Mouse (Mus musculus) embryonic facial prominence, embryonic 14.5 days (tissue): Measurements from ENCODE around the gene Btk. TPM values are rescaled to one million over a fixed set of nuclear protein-coding genes. Genes with fewer than 3 reads are reported as not detected.
A peak's percentile ranks its signal among the peaks of the same experiment; 100 is the strongest.
"Not testable (repeated sequence)": the region's sequence is repeated elsewhere in the genome, so short reads cannot be mapped to it uniquely, and the experiment has no call there.

Experiments
- ATAC-seq: fragments of 200-750 bp; cut with Nextera tagmentation; 2 replicates; pipeline ENCODE4 v1.8.0; 2017; ENCODE audit warnings: low read depth, moderate number of reproducible peaks, moderate TSS enrichment
- DNase-seq: peaks from one replicate; pipeline ENCODE4 v3.0.0-alpha.2; 2015; ENCODE audit warnings: low spot score
- H3K27ac ChIP-seq: fragments of 300-500 bp; sonication (generic); replicated peaks from 2 replicates; pipeline ENCODE4 v1.5.1; 2014; ENCODE audit warnings: low read depth, mild to moderate bottlenecking, low read length, moderate library complexity
- H3K27me3 ChIP-seq: fragments of 300-500 bp; sonication (generic); replicated peaks from 2 replicates; pipeline ENCODE4 v1.6.1; 2014; ENCODE audit warnings: low read length; ENCODE audit not compliant: control insufficient read depth, insufficient read depth
- H3K36me3 ChIP-seq: fragments of 300-500 bp; sonication (generic); 2 replicates; pipeline ENCODE4 v1.6.1; 2014; ENCODE audit warnings: low read length, mixed read lengths; ENCODE audit not compliant: control insufficient read depth, insufficient read depth
- H3K4me1 ChIP-seq: fragments of 300-500 bp; sonication (generic); 2 replicates; pipeline ENCODE4 v1.6.1; 2014; ENCODE audit warnings: antibody characterized with exemption, low read length; ENCODE audit not compliant: control insufficient read depth, insufficient read depth
- H3K4me2 ChIP-seq: fragments of 300-500 bp; sonication (generic); 2 replicates; pipeline ENCODE4 v1.6.1; 2014; ENCODE audit warnings: low read depth, mild to moderate bottlenecking, low read length, moderate library complexity, mixed read lengths
- H3K4me3 ChIP-seq: fragments of 300-500 bp; sonication (generic); 2 replicates; pipeline ENCODE4 v1.5.1; 2014; ENCODE audit warnings: low read depth, mild to moderate bottlenecking, low read length
- H3K9ac ChIP-seq: fragments of 300-500 bp; sonication (generic); 2 replicates; pipeline ENCODE4 v1.6.1; 2014; ENCODE audit warnings: low read depth, mild to moderate bottlenecking, low read length, moderate library complexity, mixed read lengths
- H3K9me3 ChIP-seq: fragments of 300-500 bp; sonication (generic); 2 replicates; pipeline ENCODE4 v1.6.1; 2016; ENCODE audit warnings: low read length; ENCODE audit not compliant: control insufficient read depth
- WGBS: fragments of 180-500 bp; shearing (Covaris S2); extraction: QIAGEN DNeasy Blood & Tissue Kit; methylation state at CpG from one replicate; pipeline ENCODE4 v1.1.7; 2014; 5-methylcytosine and 5-hydroxymethylcytosine counted together
- polyA plus RNA-seq: library from polyadenylated mRNA; unstranded; fragments of >200 nt; fragmentation: Nextera tagmentation; extraction: Ambion mirVana; gene quantifications from 2 replicates; pipeline ENCODE4 v1.2.1, GENCODE M21; 2014

Btk gene
- polyA plus RNA-seq, 1 experiment from 2014 or later, result 2.1 TPM

DNA sequence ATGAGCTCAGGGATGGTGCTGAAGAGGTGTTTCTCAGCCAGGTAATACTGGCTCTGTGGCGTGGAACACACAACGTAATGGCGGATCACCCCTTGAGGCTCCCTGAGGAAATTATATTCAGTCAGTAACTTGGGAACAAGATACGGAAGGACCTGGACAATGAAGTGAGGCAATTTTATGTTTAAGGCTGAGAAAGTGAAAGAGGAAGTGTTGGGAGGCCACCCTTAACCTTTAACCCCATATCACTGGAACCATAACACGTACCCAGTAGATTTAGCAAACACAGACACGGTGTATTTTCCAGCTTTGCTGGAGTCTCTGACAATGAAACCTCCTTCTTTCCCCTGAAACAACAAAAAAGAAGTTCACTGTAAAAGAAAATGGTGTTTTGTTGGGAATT lies 28.9 kb downstream of the Btk start:
- Histone ChIP-seq H3K36me3 (no peaks in the 10 kb centered on the region), H3K9ac (no peak overlapping the region), H3K27me3 (no peaks in the 10 kb centered on the region), H3K4me1 (no peaks in the 10 kb centered on the region), H3K27ac (no peak overlapping the region), H3K4me3 (no peak overlapping the region), H3K4me2 (no peak overlapping the region), H3K9me3 (no peaks in the 10 kb centered on the region)
- DNase-seq (no peak), ATAC-seq (no peak)
- 67% methylated on average over 6 of the region's 6 CpGs for WGBS

DNA sequence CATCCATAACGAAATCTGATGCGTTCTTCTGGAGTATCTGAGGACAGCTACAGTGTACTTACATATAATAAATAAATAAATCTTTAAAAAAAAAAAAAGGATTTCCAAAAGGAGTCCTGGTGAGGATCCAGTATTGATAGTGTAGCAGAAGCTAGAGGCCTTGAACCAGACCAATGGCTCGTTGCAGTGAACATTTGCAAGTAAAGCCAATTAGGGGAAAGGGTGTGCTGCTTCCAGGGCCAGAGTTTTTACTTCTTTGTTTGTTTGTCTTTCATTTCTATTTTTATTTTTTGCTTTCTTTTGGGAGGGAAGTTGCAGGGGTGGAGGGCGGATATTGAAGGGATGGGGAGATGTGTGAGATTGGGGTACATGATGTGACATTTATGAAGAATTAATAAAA lies 30.0 kb downstream of the Btk start:
- Histone ChIP-seq H3K27ac (no peak overlapping the region), H3K9me3 (no peaks in the 10 kb centered on the region), H3K27me3 (no peaks in the 10 kb centered on the region), H3K4me2 (no peak overlapping the region), H3K9ac (no peak overlapping the region), H3K4me1 (no peaks in the 10 kb centered on the region), H3K4me3 (no peak overlapping the region), H3K36me3 (no peaks in the 10 kb centered on the region)
- 68% methylated on average over 4 of the region's 4 CpGs for WGBS
- ATAC-seq (no peak), DNase-seq (no peak)

DNA sequence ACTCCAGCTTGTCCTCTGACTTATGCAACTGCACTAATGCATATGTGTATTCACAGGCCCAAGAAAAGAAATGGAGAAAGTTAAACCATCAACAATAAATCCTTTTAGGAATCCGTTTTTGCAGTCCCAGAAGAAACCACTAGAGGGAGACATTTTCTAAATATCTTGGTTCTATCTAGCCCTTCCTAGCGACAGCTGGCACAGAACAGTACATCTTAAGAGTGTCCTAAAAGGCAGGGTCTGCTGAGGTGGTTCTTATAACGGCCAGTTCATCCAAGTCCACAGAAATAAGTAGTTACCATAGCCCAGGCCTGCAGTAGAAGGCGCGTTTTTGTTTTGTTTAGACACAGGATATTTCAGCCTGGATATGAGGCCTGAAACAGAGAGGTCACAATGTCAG lies 32.5 kb downstream of the Btk start:
- Histone ChIP-seq H3K4me3 (no peak overlapping the region), H3K27me3 (no peaks in the 10 kb centered on the region), H3K36me3 (no peaks in the 10 kb centered on the region), H3K9ac (no peak overlapping the region), H3K4me1 (no peaks in the 10 kb centered on the region), H3K27ac (no peak overlapping the region), H3K4me2 (no peak overlapping the region), H3K9me3 (no peaks in the 10 kb centered on the region)
- DNase-seq (peak; percentile 65), ATAC-seq (no peak)
- 16% methylated on average over 5 of the region's 5 CpGs for WGBS

DNA sequence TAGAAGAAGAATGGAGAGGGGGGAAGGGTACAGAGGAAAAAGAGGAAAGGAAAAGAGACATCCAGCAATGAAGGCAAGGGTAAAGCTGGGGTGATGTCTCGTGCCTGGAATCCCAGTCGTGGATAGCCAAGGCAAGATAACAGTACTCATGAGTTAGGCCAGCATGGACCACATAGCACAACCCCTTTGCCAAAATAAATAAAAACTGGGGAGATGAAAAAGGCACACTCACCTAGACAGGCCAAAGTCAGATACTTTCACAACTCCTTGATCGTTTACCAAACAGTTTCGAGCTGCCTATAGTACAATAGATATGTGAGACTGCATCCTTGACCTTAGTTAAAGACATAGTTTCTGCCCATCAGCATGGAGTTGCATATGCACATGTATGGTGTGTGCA lies 36.0 kb downstream of the Btk start:
- Histone ChIP-seq H3K27me3 (no peaks in the 10 kb centered on the region), H3K9ac (no peak overlapping the region), H3K4me3 (no peak overlapping the region), H3K9me3 (no peaks in the 10 kb centered on the region), H3K4me2 (no peak overlapping the region), H3K4me1 (no peaks in the 10 kb centered on the region), H3K27ac (no peak overlapping the region), H3K36me3 (no peaks in the 10 kb centered on the region)
- WGBS, result 86% methylated on average over 4 of the region's 4 CpGs
- no peak for DNase-seq
- ATAC-seq, result no peak

DNA sequence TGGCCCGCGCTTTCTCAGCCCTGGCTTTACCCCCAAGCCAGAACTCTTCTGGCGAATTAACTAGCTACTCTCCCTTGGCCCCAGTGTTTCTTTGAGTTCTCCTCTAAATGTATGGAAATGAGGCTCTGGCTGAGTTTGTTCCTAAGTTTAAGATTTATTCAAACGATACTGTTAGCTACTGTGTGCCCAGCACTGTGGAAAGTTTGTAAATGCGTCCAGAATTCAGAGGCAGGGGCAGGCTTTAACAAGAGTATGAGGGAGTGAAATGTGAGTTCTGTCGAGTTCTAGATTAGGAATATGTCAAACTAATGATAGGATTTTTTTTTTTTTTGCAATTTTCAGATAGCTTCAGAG lies 41.4 kb downstream of the Btk start:
- WGBS, result 33% methylated on average over 6 of the region's 6 CpGs
- Histone ChIP-seq H3K36me3 (no peaks in the 10 kb centered on the region), H3K9me3 (no peaks in the 10 kb centered on the region), H3K4me2 (peak overlapping the region; percentile 51), H3K4me1 (no peaks in the 10 kb centered on the region), H3K27ac (peak overlapping the region; percentile 90), H3K4me3 (peak overlapping the region; percentile 53), H3K27me3 (no peaks in the 10 kb centered on the region), H3K9ac (peak overlapping the region; percentile 68)
- ATAC-seq, result no peak
- no peak for DNase-seq

DNA sequence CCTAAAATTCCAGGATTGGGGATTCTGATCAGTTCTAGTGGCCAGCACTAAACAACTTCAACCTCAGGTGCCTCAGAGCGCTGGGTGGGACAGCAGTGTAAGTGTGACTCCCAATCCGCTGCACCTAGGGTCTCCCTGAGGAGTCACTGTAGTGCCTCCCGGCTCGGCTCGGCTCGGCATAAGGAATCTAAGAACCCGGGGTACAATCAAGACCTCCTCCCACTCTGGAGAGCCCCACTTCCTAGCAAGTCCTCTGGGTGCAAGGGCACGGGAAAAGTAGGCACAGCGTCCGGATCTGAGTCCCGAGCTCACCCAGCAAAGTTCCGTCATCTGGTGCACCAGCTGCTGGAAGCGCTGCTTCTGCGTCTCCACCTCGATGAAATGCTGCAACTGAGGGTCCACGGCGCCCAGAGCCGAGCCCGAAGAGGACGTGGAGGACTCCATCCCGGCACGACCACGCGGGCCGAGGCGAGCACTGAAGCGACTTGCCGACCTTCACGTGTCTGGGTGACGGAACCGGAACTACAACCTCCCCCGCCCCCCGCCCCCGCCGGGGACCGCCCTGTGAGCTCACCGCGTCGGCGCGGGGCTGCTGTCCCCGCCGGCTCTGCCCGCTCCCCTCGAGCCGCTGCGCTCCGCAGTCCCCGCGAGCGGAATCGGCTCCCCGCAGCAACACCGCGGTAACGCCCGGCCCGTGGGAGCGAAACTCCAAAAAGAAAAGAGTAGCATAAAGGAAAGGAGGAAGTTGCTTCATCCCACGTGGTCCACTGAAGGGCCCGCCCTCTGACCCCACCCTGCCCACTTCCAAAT lies 42.0 kb downstream of the Btk start, which contains the start of gene Timm8a1:
TSS of gene Timm8a1 (minus strand) at position 721 of the 810 bp plus-strand sequence.
- DNase-seq, result peak; percentile 55
- no peaks in the 10 kb centered on the region for H3K9me3 ChIP-seq
- 25% methylated on average over 21 of the region's 61 CpGs for WGBS

DNA sequence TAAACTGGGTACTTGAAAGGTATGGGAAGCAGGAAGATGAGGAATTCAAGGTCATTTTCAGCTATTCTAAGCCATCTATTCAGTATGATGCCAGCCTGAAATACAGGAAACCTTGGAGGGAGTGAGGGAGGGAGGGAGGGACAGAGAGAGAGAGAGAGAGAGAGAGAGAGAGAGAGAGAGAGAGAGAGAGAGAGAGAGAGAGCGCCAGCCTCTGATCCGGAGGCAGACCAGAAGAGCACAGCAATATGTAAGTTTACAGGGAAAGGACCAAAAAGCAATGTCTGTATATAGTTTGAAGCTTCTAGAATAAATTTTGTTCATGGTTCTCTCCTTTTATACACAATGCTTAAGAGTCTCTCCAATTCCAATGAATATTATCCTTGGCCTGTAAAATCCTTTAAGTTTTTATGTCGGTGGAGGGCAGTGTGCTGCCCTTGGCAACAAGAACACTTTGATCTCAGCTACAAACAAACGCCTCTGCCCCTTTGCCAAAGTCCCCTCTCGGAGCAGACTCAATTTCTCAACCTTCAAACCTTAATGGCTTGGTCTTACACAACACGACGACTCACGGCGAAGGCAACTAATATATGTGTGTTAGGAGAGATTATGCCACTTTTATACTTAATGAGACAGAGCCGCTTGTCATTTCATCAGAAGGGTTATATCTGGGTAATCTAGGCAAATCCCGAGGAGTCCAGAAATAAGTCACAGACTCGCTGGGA lies 42.8 kb downstream of the Btk start:
- Histone ChIP-seq H3K36me3 (no peaks in the 10 kb centered on the region), H3K4me1 (no peaks in the 10 kb centered on the region), H3K4me2 (peak overlapping the region; percentile 57), H3K9me3 (no peaks in the 10 kb centered on the region), H3K9ac (peak overlapping the region; percentile 68), H3K27ac (no peak overlapping the region), H3K4me3 (peak overlapping the region; percentile 53), H3K27me3 (no peaks in the 10 kb centered on the region)
- WGBS, result 27% methylated on average over 12 of the region's 12 CpGs
- DNase-seq (peak; percentile 15), ATAC-seq (no peak)

More for the DNA sequence above, 42.0 kb downstream of the Btk start, which contains the start of gene Timm8a1:
- Histone ChIP-seq H3K9ac (peak within 1 kb of the TSS; percentile 68), H3K4me2 (peak within 1 kb of the TSS; percentile 57), H3K27me3 (no peaks in the 10 kb centered on the region), H3K27ac (peak within 1 kb of the TSS; percentile 90), H3K4me1 (no peaks in the 10 kb centered on the region), H3K36me3 (no peaks in the 10 kb centered on the region), H3K4me3 (peak within 1 kb of the TSS; percentile 53)
- ATAC-seq, result peak; percentile 96

DNA sequence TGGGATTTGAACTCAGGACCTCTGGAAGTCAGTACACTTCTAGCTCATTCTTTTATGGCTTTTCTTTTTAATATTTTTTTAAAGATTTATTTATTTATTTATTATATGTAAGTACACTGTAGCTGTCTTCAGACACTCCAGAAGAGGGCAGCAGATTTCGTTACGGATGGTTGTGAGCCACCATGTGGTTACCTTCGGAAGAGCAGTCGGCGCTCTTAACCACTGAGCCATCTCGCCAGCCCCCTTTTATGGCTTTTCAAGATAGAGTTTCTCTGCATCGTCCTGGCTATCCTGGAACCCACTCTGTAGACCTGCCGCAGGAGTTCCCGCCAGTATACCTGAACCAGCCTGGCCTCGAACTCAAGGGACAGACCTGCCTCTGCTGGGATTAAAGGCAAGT lies 43.6 kb downstream of the Btk start:
- not testable (repeated sequence) for DNase-seq, H3K9me3 ChIP-seq, H3K4me1 ChIP-seq, H3K27ac ChIP-seq, H3K4me2 ChIP-seq, H3K36me3 ChIP-seq, H3K4me3 ChIP-seq, H3K27me3 ChIP-seq, H3K9ac ChIP-seq, ATAC-seq
- 82% methylated on average over 10 of the region's 10 CpGs for WGBS
